Mouse (Mus musculus): ENCODE measurements around the gene Msrb3.

DNA sequence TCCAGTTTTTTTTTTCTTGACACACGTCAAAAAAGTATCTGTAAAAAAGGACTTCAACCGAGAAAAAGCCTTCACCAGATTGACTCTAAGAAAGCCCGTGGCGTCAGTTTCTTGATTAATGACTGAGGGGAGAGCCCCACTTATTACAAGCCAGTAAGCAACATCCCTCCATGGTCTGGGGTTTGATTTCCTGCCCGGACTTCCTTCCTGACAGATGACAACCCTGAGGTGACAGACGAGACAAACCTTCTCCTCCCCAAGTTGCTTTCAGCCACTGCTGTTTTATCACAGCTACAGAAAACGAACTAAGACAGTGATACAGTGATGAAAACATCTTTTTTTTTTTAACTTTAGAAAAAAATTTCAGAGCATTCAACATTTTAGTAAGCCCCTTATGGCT, 14.9 kb upstream of the Msrb3 start:
- TF ChIP-seq POLR2AphosphoS2 (IDR thresholded peaks at IDR 0.05; ENCODE audit: low read length) (no peak), POLR2A (IDR thresholded peaks at IDR 0.05; ENCODE audit: control insufficient read depth in 1 of 2, insufficient read depth in 1 of 2, low read depth in 1 of 2, low read length in 2 of 2, poor library complexity in 1 of 2) (no peak), POLR2AphosphoS5 (IDR thresholded peaks at IDR 0.05; ENCODE audit: borderline replicate concordance, low read depth, low read length) (no peak), ZKSCAN1 (IDR thresholded peaks at IDR 0.05; ENCODE audit: low read depth, low read length) (no peak), CTCF (IDR thresholded peaks at IDR 0.05 in 2 of 3, conservative IDR thresholded peaks at IDR 0.05 in 1 of 3; ENCODE audit: control insufficient read depth in 1 of 3, insufficient read depth in 1 of 3, low read depth in 2 of 3, low read length in 3 of 3, poor library complexity in 1 of 3, severe bottlenecking in 1 of 3) (no peak), RAD21 (IDR thresholded peaks at IDR 0.05; ENCODE audit: low read depth, low read length) (no peak), MYC (IDR thresholded peaks at IDR 0.05; ENCODE audit: low read depth, low read length) (no peak), TCF12 (IDR thresholded peaks at IDR 0.05; ENCODE audit: low read depth, low read length) (no peak), CHD2 (IDR thresholded peaks at IDR 0.05; ENCODE audit: low read length) (no peak), ETS1 (IDR thresholded peaks at IDR 0.05; ENCODE audit: low read depth, low read length) (no peak)

All from MEL (cell line).